Mouse (Mus musculus): Measurements from ENCODE around the gene Prdx2. TPM values are rescaled to one million over a fixed set of nuclear protein-coding genes. Genes with fewer than 3 reads are reported as not detected.

The Prdx2 gene
- total and polyA plus RNA-seq, 3 experiments: 240 to 700 (median 671) TPM

DNA sequence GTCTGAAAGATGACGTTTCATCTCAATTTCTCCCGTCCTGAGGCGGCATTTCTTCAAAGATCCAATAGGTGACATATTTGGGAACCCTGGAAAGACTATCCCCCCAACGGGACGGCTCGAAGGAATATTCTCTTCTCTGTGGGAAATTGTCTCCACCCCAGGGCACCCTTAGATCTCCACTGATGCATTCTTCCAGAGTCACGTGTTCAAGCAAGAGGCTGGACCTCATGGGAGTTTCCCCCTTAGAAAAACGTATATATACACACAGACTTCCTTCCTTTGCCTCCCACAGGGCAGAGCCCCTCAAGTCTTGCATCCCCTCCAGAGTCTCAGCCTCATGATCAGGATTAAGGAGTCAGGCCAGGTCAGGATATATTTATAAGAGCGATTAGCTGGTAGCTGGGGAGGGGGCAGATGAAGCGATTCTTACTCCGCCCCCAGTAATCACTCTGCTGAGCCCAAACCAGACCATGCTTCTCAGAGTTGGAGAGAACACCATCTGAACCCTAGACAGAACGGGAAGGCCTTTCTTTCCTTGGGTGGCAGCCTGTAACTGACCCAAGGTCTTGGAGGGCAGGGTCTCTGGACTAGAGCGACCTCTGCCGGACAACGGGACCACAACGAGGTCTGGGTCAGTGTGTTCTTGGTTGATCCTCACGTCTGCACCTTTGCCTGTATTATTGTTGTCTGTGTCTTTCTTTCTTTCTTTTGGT is 22.7 kb upstream of the Prdx2 start, which contains the start of gene Rtbdn:
Gene Rtbdn (plus strand): TSS at position 464 of the 713 bp plus-strand sequence.
- DNase-seq: no peak

DNA sequence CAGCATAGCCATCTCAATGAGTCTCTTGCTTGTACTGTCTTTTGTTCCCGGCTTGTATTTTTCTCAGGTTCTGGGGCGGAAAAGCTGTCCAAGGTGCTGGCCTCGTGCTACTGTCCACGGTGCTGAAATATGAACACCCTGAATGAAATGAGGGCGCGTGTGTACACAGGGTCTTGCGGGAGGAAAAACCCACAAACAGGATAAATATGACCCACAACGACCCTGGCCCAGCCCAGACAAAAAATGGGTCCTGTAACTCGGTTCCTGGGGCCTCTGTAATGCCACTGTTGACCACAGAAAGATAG is 22.2 kb upstream of the Prdx2 start:
- peak; percentile 42 for DNase-seq

DNA sequence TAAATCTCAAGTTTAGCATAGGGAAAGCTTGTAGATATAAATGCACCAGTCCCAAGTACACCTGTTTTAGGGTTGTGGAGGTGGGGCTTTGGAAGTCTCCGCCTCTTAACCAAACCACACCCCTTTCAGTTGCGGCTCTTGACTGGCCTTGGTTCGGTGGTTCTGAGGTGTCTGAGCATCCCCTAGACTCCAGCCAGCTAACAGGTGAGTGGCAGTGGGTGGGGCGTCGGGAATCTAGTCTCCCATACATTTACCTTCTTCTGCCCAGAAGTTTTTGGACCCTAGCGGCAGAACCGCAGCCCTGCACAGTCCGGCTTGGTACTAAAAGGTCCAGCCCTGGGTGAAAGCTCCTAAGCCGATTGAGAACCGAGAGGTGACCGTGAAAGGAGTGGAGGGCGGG is 19.6 kb upstream of the Prdx2 start:
- DNase-seq: no peak

DNA sequence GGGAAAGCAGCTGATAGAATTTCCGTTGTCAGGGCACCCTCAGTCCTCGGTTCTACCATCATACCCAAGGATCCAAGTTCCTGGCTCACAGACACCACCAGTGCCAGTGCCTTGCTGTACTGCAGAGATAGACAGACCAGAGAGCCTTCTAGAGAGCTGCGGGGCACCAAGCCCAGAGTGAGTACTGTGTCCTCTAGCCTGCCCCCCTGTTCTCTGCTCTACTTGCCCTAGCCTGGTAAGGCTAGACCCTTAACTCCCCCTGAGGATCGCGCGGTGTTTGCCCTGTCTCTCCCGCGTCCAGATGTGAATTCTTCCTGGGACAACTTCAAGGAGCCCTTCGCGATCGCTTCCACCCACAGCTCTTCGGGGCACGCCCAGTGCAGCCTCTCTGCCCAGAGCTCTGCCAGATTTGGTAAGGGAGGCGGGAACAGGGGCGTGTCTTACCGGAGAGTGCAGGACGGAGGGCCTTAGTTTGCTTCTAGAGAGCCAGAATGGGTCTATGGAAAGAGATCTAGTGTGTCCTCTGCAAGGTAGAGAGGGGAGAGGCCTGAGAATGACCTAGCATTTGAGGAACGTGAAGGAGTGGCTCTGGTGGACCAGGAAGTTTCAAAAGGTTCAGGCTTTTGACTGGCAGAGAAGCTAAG is 16.7 kb upstream of the Prdx2 start:
- DNase-seq: peak; percentile 79

DNA sequence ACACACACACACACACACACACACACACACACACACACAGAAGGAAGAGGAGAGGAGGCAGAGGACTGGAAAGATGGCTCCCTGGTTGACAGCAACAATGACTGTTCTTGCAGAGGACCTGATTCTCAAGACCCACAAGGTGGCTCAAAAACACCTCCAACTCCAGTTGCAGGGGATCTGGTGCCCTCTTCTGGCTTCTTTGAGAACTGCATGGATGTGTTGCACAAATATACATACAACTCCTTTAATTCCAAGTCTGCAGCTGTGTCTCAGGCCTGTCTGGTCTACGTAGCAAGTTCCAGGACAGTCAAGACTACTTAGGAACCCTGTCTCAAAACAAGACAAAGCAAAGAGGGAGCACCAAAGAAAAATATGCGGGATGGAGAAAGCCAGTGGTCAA is 12.6 kb upstream of the Prdx2 start:
- DNase-seq: peak; percentile 46

DNA sequence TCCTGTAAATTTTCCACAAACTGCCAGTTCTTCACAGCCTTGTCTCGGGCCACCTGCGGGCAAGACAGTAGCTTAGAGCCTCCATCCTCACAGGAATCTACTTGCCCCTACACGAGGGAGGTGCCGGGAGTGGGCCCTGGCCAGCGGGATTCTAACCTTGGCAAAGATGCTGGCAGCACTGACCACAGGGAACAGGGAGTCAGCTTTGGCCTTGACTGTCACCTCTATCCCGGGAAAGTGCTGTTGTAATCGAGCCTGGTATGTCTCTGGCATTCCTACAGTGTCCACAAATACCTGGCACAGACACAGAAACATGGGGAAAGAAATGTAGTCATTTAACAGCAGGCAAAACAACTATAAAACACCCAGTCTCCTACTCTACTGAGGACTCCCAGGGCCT is 9.6 kb upstream of the Prdx2 start:
- DNase-seq: peak; percentile 86

DNA sequence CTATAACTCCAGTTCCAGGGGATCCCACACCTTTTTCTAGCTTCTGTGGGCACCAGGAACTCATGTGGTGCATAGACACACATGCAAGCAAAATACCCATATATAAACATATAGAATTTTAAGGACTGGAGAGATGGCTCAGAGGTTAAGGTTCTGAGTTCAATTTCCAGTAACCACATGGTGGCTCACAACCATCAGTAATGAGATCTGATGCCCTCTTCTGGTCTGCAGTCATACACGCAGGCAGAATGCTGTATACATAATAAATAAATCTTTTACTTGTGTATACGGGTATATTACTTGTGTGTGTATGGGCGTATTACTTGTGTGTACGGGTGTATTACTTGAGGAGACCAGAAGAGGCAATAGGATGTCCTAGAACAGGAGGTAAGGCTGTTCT is 5.4 kb upstream of the Prdx2 start:
- DNase-seq: no peak

DNA sequence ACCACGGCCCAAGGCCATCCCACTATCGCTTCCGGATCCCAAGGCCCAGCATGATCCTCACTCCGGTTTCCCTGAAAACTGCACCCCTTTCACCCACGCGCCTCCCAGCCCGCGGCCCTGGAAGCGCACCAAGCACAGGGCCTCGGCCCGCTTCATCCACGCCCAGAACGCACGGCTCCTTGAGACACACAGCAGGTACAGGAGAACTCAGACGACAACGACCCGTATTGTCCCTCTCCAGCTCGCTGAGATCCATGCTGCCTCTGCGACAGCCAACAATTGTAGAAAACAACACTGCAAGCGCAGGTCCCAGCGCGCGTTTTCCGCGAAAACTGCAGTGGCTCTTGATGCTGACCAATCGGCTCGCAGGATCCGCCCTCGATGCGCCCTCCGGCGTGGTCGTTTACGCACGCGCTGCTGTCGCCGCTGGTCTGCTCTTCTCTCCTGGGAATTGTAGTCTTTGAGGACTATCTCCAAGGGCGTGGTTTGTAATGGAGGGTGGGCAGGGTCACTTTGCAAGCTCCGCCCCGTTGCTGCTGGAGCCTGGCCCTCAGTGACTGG is 3.6 kb upstream of the Prdx2 start:
- peak; percentile 97 for DNase-seq

DNA sequence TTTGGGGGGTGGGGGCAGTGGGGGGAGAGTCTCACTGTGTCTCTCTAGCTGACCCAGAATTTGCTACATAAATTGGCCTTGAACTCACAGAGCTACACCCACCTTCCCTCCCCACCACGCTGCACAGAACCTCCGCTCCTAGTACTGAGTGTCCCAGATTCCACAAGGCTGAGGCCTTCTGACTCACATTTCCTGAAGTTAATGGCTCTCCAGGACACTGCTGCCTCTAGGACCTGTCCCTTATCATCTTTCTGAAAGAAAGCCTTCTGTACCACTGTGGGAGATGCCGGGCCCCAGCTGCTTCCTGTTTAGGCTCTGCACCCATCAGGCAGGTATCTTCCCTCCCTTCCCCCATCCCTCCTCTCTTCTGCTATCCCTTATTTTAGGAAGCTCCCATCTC is 2.8 kb upstream of the Prdx2 start:
- DNase-seq: peak; percentile 77

DNA sequence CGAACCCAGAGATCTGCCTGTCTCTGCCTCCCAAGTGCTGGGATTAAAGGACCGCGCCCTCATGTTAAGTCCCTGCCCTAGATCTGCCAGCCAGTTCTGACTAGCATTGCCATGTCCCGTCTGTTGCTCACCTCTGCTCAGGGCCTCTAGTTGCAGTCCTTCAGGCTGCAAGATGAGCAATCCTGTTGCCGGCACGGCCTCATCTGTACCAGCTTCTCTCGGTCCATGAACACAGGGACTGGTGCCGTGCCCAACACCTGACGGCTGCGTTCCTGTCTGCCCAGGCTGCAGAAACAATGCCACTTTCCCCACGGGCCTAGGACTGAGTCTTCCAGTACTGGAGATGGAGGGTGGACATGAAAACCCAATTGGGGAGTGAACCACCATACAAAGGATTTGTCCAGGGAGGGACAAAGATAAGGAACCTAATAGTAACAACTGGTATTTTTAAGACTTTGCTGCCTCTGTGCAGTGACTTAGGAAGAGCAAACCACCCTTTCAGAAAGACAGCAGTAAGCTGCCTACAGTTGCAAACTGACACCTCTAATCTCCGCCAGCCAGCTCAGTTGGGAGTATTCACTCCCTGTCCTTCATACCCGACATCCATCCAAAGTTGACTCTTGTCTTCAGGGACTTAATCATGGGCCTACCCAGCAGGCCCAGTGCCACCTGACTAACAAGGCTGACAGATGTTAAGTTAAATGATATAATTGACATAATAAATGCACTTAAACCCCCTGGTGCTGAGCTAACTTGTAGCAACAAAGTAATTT is 1.7 kb upstream of the Prdx2 start:
- DNase-seq: peak; percentile 62

DNA sequence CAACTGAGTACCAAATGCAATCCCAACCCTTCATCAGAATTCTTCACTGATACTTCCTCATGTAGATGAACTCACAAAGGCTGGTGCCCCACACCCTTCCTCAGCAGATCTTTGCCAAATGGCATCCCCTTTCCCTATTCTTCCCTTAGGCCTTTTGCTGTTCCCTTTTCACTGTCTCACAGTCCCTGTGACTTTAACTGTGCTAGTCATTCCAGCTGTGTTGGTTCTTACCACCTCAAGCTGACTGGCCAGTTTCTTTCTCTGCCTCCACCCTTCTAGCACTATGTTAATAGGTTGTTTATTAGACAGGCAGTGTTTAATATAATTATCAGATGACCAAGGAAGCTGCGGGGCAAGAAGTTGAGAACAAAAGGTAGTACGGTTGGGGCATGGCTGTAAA is 737 bp upstream of the Prdx2 start:
- peak; percentile 38 for DNase-seq

DNA sequence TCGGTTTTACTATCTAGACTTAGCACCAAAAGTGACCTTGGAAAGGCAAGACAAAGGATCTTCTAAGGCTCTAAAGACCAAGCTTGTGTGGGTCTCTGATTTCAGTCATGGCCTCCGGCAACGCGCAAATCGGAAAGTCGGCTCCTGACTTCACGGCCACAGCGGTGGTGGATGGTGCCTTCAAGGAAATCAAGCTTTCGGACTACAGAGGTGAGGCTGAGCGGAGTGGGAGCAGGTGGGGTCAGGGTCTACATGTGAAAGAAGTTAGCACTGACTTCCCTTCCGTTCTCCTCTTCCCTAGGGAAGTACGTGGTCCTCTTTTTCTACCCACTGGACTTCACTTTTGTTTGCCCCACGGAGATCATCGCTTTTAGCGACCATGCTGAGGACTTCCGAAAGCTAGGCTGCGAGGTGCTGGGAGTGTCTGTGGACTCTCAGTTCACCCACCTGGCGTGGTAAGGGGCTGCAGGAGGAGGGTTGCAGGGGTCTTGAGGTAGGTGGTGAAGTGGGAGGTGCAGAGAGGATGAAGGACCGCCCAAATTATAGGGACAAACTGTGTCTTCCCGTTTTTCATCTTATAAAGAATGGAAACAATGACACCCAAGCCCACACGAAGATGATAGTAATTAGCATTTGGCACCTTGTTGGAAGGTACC is 876 bp downstream of the Prdx2 start:
- DNase-seq: no peak

DNA sequence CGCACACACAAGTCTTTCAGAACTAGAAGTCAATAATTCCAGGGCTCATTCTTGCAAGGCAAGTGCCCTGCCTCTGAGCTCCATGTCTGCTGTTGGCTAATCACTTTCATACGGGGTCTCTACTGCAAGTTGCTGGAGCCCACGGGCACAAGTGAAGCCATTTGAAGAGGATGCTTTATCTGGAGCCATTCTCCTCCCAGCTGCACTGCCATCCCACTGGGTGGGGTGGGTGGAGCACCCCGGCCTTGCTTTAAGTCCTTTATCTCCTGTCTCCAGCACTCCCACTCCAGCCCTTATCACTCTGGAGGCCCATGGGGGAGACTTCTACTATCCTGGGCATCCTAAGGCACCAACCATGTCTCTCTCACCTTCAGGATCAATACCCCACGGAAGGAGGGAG is 1.5 kb downstream of the Prdx2 start:
- DNase-seq: no peak

DNA sequence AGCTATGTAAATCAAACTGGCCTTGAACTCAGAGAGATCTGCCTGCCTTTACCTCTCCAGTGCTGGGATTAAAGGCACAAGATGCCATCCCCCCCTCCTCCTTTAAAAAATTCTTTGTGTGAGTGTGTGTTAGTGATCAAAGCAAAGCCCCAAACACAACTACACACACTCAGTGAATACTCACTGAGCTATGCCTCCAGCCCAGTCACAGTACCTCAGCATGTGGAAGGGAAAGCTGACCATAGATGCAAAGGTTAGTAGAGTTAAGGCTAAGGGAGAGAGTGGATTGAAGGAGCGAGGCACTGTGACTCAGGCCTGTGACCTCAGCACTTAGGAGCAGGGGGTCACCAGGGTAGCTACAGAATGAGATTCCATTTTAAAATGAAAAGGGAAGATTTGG is 3.7 kb downstream of the Prdx2 start:
- peak; percentile 38 for DNase-seq

DNA sequence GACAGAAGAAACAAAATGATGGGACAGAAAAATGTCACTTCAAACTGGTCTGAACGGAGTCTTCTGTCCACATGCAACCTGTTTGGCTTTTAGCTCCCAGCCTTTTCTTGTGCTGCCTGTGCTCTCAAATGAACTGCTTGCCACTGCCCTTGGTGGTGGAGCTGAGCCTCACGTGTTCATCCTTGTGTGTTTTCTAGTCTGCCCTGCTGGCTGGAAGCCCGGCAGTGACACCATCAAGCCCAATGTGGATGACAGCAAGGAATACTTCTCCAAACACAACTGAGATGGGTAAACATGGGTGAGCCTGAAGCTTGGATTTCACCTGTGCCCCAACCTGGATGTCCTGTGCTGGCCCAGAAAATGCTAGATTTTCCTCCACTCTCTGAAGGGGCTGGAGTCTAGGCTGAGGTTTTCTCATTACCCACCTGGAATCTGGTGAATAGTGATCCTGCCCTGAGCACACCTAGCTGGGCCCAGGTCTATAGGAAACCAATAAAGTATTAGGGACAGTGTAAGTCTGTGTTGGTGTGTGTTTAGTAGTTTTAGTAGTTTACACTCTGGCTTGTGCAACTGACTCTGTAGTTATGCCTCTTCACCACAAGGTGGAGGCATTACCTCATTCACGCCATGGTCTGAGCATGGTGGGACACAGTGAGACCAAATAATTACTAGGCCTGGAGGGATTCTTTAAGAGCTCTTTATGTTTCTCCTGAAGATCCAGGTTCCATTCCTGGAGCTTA is 4.6 kb downstream of the Prdx2 start:
- DNase-seq: peak; percentile 91

DNA sequence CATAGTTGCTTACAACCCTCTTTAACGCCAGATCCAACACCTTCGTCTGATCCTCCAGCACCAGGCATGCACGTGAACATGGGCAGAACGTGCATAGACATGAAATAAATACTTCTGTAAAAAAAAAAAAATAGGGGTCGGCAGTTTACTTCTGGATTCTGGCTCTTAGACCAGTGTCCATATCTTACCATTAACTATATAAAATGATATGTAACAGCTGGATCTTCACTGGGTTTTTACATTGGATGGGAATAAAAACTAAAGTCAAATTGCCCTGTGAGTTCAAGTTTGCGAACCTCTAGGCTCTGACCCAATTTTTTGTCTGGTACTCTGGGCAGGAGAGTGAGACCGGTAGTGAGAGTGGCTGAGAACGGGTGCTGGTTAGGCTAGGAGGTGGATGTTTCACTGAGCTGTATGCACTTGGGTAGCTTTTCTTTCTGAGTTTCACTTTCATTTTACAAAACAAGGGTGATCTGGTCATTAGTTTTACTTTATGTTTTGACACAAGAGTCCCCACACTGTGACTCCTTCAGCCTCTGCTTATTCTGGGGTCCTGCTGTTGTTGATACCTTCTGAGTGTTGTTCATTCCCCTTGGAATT is 5.3 kb downstream of the Prdx2 start:
- no peak for DNase-seq

DNA sequence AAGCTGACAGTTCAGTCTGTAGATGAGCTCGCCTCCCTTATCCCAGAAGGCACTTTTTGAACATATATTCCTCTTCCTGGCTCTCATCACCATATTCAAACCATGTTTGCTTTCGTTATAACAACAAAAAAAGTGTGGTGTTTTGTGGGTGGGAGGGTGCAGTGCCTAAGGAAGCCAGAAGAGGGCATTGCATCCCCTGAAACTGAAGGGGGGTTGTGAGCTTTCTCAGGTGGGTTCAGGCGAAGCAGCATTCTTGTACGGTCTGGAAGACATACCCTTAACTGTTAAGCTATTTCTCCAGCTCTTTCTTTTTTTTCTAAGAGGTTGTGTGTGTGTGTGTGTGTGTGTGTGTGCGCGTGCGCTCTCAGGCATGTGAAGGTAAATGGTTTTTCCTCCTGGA is 6.0 kb downstream of the Prdx2 start:
- peak; percentile 71 for DNase-seq

DNA sequence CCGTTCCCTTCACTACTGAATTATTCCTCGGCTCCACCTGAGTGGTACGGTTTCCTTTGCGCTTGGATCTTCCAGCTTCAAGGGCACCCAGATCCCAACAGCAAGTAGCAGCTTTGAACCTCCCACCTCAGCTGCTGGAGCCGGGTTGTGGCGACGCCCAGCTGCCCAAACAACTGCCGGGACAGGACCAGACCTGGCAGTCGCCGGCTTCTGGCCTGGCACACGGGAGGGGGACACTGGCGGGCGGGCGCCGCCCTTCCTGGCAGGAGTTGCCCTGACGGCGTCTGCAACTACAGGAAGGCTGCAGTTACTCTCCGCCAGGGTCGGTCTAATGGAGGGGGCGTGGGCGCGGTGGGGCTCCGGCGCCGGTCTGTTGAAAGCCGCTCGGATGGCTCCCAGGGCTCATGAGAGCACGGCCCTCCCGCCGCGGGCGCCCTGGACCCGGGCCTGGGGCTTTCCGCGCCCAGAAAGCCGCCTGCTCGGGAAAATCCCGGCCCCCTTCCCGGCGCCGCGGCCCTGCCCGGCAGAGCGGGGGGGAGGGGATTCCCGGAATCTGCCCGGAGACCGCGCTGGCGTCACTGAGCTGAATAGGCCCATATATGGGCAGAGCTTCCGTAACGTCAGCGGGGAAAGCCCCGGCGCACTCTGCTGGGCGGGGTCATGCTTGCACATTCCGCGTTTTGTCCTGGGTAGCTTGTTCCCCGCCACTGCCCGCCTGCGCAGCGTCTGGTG is 6.8 kb downstream of the Prdx2 start:
- peak; percentile 98 for DNase-seq

DNA sequence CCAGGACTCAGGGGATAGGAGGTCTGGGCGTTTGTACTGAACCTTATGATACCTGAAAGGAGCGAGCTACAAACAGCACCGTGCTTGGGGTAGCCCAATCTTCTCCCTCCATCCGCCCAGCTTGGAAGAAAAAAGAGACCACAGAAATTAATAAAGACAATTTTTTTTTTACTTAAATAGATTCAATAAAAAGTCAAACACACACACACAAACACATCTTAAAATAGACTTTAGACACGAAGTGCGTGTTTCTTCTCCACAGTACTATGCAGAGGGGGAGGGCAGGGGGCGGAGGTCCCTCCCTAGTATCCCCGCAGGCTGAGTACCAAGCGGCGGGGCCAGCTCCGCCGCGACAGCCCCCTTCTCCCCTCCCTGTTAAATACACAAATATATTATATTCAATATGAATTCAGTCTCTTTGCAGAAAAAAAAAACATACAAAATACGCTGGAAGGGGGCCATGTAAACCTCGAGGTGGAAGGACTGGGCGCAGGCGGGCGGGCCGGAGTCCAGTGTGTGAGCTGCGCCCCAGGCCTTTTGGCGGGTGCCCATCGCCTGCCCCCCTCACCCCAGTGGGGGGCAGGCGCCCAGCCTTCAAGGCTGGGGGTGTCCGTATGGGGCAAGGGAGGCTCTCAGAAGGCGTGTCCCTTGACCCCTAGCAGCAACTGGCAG is 7.5 kb downstream of the Prdx2 start:
- DNase-seq: no peak

Data from adrenal gland, adult 2 months (tissue).